Mouse (Mus musculus) limb, embryonic 15.5 days (tissue): ENCODE measurements around the gene Ptger1. TPM values are rescaled to one million over a fixed set of nuclear protein-coding genes. Genes with fewer than 3 reads are reported as not detected.

ENCODE experiments used
- ATAC-seq: fragments of 200-750 bp; cut with Nextera tagmentation; 2 replicates; pipeline ENCODE4 v1.8.0; 2017; ENCODE audit warnings: low read depth, moderate TSS enrichment; ENCODE audit not compliant: insufficient number of reproducible peaks, low FRiP score, low TSS enrichment
- H3K27ac ChIP-seq: fragments of 300-500 bp; sonication (generic); 2 replicates; pipeline ENCODE4 v1.5.1; 2015; ENCODE audit warnings: moderate library complexity, mild to moderate bottlenecking, inconsistent platforms
- H3K27me3 ChIP-seq: fragments of 300-500 bp; sonication (generic); 2 replicates; pipeline ENCODE4 v1.6.1; 2015; ENCODE audit warnings: inconsistent platforms
- H3K36me3 ChIP-seq: fragments of 300-500 bp; sonication (generic); 2 replicates; pipeline ENCODE4 v1.6.1; 2015; ENCODE audit warnings: inconsistent platforms
- H3K4me1 ChIP-seq: fragments of 300-500 bp; sonication (generic); 2 replicates; pipeline ENCODE4 v1.6.1; 2015; ENCODE audit warnings: inconsistent platforms
- H3K4me2 ChIP-seq: fragments of 300-500 bp; sonication (generic); 2 replicates; pipeline ENCODE4 v1.6.1; 2015; ENCODE audit warnings: mild to moderate bottlenecking, inconsistent platforms
- H3K4me3 ChIP-seq: fragments of 300-500 bp; sonication (generic); 2 replicates; pipeline ENCODE4 v1.5.1; 2015; ENCODE audit warnings: mild to moderate bottlenecking, inconsistent platforms
- H3K9ac ChIP-seq: fragments of 300-500 bp; sonication (generic); 2 replicates; pipeline ENCODE4 v1.6.1; 2015; ENCODE audit warnings: inconsistent platforms
- H3K9me3 ChIP-seq: fragments of 300-500 bp; sonication (generic); 2 replicates; pipeline ENCODE4 v1.6.1; 2016; ENCODE audit warnings: inconsistent platforms
- WGBS: fragments of 180-500 bp; shearing (Covaris S2); methylation state at CpG from one replicate; pipeline ENCODE4 v1.1.7; 2015; 5-methylcytosine and 5-hydroxymethylcytosine counted together
- polyA plus RNA-seq: library from polyadenylated mRNA; unstranded; fragments of >200 nt; fragmentation: Nextera tagmentation; extraction: Ambion mirVana; gene quantifications from 2 replicates; pipeline ENCODE4 v1.2.1, GENCODE M21; 2015

Gene Ptger1
- polyA plus RNA-seq = 0.95 and 1.1 TPM in 2 replicates

DNA sequence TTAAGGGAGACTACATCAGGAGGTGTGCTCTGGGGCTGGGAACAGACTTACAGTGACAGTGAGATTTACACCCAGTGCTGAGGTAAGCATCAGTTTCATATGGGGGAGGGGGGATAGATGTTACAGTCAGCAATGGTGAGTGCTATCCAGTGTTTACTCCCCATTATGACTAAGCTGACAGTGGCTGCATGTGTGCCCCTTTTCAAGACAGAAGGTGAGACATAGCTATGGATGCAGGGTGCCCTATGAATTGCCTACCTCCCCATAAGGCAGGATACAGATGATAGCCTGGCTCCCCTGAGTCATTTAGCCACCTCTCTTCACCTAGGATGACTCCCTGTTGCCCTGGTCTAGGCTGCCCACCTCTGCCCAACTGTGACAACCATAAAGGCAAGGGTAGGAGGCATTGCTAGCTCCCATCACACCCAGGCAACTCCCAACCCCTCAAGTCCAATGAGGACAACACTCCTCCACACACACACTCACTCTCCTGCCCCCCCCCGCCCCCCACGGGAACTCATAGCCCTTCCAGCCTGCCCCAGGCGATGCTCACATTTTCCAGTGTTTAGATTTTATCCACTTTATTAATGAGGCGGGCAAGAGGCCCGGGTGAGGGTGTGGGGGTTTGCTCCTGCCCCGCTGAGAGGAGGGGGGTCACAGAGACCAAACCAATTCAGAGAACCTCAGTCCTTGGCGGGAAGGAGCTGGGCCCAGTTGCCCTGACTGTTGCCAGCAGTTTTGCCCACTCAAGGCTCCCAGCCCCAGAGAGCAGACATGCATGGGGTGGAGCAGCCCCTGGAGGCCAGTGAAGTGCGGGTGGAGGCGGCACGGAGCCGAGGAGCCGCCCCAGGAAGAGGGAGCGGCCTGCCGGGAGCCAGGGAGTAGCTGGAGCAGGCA, at the start of gene Ptger1:
Gene Ptger1, plus strand, starts transcription at position 710 of the 897 bp plus-strand sequence.
- no peaks in the 10 kb centered on the region for H3K27me3 ChIP-seq
- H3K9ac ChIP-seq = no peak within 1 kb of the TSS
- H3K4me2 ChIP-seq = peak within 1 kb of the TSS; percentile 82
- H3K9me3 ChIP-seq = no peaks in the 10 kb centered on the region
- H3K4me1 ChIP-seq = peaks cover 70% of the 10 kb centered on the region
- peak; percentile 41; the same call in 1 of the 2 replicates for ATAC-seq
- H3K4me3 ChIP-seq = peak within 1 kb of the TSS; percentile 6; the same call in 1 of the 2 replicates
- peak within 1 kb of the TSS; percentile 77 for H3K27ac ChIP-seq
- WGBS = 14% methylated on average over 14 of the region's 14 CpGs
- H3K36me3 ChIP-seq = peaks cover 40% of the 10 kb centered on the region

DNA sequence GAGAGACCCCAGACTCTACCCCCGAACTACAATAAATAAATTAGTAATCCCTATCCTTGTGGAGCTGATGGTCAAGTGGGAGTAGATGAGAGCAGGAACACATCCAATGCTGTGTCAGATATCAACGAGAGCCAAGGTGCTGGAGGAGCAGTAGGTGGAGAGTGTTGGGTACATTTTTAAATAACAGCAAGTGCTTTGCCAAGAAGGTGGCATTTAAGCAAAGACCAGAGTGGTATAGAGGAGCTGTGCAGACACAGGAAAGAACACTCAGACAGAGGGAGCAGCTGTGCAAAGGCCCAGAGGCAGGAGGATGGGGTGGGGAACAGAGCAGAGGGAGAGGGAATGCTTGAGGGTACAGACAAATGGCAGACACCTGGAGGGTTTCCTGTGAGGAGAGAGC, 49.4 kb upstream of the Ptger1 start:
- no peak for ATAC-seq
- Histone ChIP-seq H3K4me2 (no peak overlapping the region), H3K27me3 (no peaks in the 10 kb centered on the region), H3K36me3 (peaks cover 22% of the 10 kb centered on the region), H3K27ac (no peak overlapping the region), H3K4me3 (no peak overlapping the region), H3K9ac (no peak overlapping the region), H3K4me1 (0 out of 2 replicates have a peak, but pooled peaks cover 8% of the 10 kb centered on the region), H3K9me3 (no peaks in the 10 kb centered on the region)
- WGBS = 79% methylated on average over 2 of the region's 2 CpGs

DNA sequence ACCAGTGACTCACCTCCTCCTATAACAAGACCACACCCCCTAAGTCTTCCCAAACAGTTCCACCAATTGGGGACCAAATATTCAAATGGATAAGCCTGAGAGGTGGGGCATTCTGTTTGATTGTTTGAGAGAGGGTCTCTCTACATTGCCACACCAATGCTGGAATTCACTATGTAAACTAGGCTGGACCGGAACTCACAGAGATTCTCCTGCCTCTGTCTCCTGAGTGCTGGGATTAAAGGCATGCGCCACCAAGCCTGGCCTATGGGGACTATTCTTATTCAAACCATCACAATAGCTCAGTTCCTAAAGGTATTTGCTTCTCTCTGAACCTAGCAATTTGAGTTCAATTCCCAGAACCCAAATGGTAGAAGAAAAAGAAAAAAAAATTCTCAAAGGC, 47.9 kb upstream of the Ptger1 start:
- no peak for ATAC-seq
- Histone ChIP-seq H3K27ac (no peak overlapping the region), H3K27me3 (no peaks in the 10 kb centered on the region), H3K4me1 (0 out of 2 replicates have a peak, but pooled peaks cover 10% of the 10 kb centered on the region), H3K4me2 (no peak overlapping the region), H3K36me3 (peaks cover 8% of the 10 kb centered on the region; the same call in 1 of the 2 replicates), H3K9me3 (no peaks in the 10 kb centered on the region), H3K4me3 (no peak overlapping the region), H3K9ac (no peak overlapping the region)
- 98% methylated on average over 2 of the region's 2 CpGs for WGBS

DNA sequence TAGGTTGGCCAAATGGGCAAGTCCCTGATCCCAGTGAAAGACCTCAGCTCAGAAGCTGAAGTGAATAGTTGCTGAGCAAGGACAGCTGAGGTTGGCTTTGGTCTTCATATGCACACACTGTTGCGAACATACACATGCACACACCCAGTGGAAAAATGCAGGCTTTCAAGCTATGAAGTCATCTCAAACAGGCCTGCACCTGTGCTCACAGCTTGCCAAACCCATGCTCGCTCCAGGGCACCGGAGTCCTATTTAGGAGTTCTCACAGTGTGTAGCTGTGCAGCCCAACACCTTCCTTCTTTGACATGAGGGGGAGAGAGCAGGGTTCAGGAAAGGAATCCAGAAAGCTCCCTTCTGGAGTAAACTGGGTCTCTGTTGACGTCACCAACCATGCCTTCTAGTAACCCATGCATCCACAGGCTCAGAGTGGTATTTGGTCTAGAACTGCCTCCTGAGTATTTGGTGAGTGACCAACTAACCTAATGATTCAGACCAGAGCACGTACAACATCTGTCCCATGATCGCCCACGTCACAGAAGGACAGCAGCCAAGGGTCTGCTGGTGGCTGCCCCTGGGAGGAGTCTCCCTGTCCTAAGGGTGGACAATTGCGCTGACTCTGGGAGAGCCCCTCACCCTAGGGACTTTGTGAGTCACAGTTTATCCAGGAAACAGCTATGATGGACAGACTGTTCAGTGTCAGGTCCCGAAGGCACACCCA, 46.8 kb upstream of the Ptger1 start:
- peak; percentile 72 for ATAC-seq
- Histone ChIP-seq H3K9ac (no peak overlapping the region), H3K36me3 (no peaks in the 10 kb centered on the region), H3K4me1 (0 out of 2 replicates have a peak, but pooled peaks cover 10% of the 10 kb centered on the region), H3K4me2 (no peak overlapping the region), H3K27me3 (no peaks in the 10 kb centered on the region), H3K9me3 (no peaks in the 10 kb centered on the region), H3K4me3 (no peak overlapping the region), H3K27ac (peak overlapping the region; percentile 83)
- WGBS = 69% methylated on average over 9 of the region's 9 CpGs

DNA sequence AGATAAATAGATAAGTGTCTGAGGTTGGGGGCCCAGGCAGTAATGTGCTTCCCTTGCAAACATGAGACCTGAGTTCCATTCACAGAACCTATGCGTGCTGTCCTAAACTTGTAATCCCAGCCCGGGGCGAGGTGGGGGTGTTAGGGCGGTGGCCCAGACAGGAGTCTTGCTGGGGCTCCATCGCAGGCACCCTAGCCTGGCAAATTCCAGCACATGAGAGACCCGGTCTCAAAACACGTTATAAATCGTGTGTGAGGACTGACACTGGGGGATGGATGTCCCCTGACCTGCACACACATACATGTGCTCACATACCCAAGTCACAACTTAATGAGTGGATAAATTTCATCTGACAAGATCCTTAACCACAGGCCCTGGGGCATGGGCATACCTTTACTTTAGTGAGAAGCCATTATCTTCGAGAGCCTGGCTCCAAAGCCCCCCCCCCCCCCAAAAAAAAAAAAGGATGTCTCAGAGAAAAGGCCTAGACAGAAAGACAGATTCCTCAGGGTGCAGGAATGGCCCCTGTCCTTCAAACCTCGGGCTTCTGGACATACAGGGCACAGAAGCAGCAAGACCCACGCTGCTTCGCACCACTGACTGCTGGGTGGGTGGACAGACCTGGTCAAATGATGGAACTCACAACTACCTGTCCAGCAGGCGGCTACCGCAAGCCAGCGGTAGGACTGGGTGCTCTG, 44.6 kb upstream of the Ptger1 start:
- Histone ChIP-seq H3K4me2 (peak overlapping the region; percentile 81), H3K4me3 (peak overlapping the region; percentile 40), H3K27me3 (no peaks in the 10 kb centered on the region), H3K9ac (peak overlapping the region; percentile 50), H3K27ac (no peak overlapping the region), H3K9me3 (no peaks in the 10 kb centered on the region), H3K4me1 (0 out of 2 replicates have a peak, but pooled peaks cover 10% of the 10 kb centered on the region), H3K36me3 (no peaks in the 10 kb centered on the region)
- WGBS = 46% methylated on average over 15 of the region's 15 CpGs
- peak; percentile 11; the same call in 1 of the 2 replicates for ATAC-seq

DNA sequence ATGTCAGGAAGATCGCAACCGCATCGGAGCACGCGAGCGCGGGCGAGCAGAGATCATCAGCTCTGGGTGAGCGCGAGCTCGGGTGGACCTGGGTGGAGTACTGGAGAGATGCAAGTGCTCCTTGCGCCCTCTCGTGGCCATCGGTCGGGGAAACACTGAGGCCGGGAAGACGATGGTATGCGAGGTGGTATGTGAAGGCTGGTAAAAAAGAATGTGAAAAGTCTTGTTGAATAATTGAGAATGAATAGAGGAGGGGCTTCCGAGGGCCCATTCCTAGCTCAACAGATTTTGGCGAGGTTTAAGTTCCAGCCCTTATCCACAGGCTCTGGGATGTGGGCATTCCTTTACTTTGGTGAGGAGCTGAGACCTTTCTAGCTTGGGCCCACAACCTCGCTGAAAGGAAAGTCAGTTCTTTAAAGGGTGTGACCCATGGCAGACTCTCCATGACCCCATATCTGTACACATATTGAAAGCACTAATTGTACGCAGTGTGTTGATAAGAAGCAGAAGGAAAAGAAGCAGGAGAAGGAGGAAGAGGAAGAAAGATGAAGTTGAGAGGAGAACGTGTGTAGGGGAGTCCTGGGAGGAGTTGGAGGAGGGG, 44.0 kb upstream of the Ptger1 start:
- no peak overlapping the region for H3K27ac ChIP-seq
- 10% methylated on average over 23 of the region's 23 CpGs for WGBS

DNA sequence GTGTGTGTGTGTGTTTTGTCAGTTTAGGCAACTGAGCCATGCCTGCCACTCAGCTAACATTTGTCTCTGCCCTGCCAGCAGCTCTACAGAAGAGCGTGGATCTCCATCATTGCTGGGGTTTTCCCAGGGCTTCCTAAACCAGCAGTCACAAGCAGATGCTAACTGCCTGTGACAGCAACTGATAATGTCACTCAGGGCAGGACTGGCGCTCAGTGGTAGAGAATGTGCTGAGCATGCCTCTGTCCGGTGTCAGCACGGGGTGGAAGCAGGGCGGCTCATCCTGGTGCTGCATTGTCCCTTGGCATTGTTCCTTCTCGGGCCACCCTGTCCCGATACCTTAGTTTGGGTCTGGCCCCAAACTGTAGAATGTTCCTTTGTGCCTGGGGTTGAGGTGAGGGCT, 42.9 kb upstream of the Ptger1 start:
- WGBS = 86% methylated on average over 7 of the region's 7 CpGs

More for the DNA sequence above, 44.0 kb upstream of the Ptger1 start:
- H3K9me3 ChIP-seq = no peaks in the 10 kb centered on the region
- H3K4me2 ChIP-seq = peak overlapping the region; percentile 81
- H3K4me1 ChIP-seq = 0 out of 2 replicates have a peak, but pooled peaks cover 10% of the 10 kb centered on the region
- H3K36me3 ChIP-seq = no peaks in the 10 kb centered on the region
- peak overlapping the region; percentile 40 for H3K4me3 ChIP-seq
- no peaks in the 10 kb centered on the region for H3K27me3 ChIP-seq
- peak; percentile 70 for ATAC-seq
- H3K9ac ChIP-seq = peak overlapping the region; percentile 50

DNA sequence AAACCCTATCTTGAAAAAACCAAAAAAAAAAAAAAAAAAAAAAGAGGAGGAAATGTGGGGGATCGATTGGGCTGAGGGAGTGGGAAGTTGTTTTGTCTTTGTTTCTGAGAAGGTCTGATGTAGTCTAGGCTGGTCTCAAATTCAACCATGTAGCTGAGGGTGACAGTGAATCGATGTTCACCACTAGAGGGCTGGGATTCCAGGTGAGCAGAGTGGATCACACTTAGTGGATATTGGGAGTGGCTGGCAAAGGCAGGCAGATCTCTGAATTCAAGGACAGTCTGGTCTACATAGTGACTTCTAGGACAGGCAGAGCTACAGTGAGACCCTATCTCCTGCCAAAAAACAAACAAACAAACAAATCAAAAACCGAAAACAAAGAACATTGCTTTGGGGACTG, 41.7 kb upstream of the Ptger1 start:
- Histone ChIP-seq H3K9me3 (no peaks in the 10 kb centered on the region), H3K4me1 (0 out of 2 replicates have a peak, but pooled peaks cover 8% of the 10 kb centered on the region), H3K27ac (no peak overlapping the region), H3K9ac (no peak overlapping the region), H3K36me3 (no peaks in the 10 kb centered on the region), H3K4me2 (no peak overlapping the region), H3K4me3 (no peak overlapping the region), H3K27me3 (no peaks in the 10 kb centered on the region)
- no peak for ATAC-seq
- 50% methylated on average over 3 of the region's 3 CpGs for WGBS

More for the DNA sequence above, 42.9 kb upstream of the Ptger1 start:
- H3K4me2 ChIP-seq = no peak overlapping the region
- no peaks in the 10 kb centered on the region for H3K36me3 ChIP-seq
- ATAC-seq = no peak
- H3K9ac ChIP-seq = no peak overlapping the region
- H3K9me3 ChIP-seq = no peaks in the 10 kb centered on the region
- no peak overlapping the region for H3K4me3 ChIP-seq
- H3K4me1 ChIP-seq = 0 out of 2 replicates have a peak, but pooled peaks cover 10% of the 10 kb centered on the region
- H3K27ac ChIP-seq = no peak overlapping the region
- H3K27me3 ChIP-seq = no peaks in the 10 kb centered on the region

DNA sequence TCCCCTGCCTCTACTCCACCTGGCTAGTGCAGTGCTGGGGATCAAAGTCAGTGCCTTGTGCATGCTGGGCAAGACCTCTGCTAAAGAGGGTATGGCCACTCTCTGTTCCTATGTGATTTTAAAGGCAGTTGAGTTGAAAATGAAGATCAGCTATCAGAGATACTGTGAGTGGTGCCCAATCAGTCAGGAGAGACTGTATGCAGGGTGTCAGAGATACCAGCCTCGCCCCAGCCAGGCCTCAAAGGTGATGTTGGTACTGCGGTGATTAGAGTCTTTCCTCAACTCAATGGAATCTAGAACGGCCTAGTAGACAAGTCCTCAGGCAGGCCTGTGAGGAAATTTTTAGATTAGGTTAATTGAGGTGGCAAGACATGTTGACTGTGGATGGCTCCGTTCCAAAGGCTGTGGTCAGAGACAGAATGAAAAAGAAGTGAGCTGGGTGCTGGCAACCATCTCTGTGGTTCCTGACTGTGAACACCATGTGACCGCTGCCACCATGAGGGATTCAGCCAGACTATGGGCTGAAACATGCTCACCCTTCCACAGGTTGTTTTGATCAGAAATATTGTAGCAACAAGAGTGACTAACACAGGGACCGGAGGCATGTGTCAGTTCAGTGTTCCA, 40.7 kb upstream of the Ptger1 start:
- Histone ChIP-seq H3K36me3 (no peaks in the 10 kb centered on the region), H3K9me3 (no peaks in the 10 kb centered on the region), H3K9ac (no peak overlapping the region), H3K4me2 (no peak overlapping the region), H3K4me3 (no peak overlapping the region), H3K4me1 (0 out of 2 replicates have a peak, but pooled peaks cover 8% of the 10 kb centered on the region), H3K27me3 (no peaks in the 10 kb centered on the region), H3K27ac (no peak overlapping the region)
- WGBS = 79% methylated on average over 6 of the region's 6 CpGs
- ATAC-seq = no peak

DNA sequence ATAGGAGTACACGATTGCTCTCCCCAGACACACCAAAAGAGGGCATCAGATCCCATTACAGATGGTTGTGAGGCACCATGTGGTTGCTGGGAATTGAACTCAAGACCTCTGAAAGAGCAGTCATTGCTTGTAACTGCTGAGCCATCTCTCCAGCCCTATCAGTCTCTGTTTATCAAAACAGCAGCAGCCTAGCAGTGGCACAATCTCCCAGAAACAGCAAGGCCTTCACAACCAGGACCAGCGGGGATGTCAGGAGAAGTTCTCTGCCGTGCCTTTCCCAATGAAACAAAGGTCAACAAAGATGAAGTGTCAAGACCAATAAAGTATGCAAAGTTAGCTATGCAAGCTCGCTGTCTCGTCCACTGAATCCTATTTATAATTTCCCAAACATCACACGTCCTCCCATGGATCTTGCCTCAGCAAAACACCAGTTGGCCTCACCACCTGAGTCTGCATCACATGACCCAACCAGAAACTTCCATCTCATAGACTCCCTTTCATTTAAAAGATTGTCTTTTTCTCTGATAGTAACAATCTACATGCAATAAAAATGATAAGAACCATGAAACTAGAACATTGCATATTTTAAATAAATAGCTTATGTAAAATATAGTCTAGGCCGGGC, 34.3 kb upstream of the Ptger1 start:
- 79% methylated on average over 7 of the region's 7 CpGs for WGBS
- Histone ChIP-seq H3K27ac (no peak overlapping the region), H3K4me3 (no peak overlapping the region), H3K4me1 (no peaks in the 10 kb centered on the region), H3K4me2 (no peak overlapping the region), H3K27me3 (no peaks in the 10 kb centered on the region), H3K9me3 (no peaks in the 10 kb centered on the region), H3K9ac (no peak overlapping the region), H3K36me3 (no peaks in the 10 kb centered on the region)
- no peak for ATAC-seq
